ENCODE assay signal across 9 mouse cellular contexts in genomic region chr2:25177685-25178084, GRCm38 (mm10). TPM values are rescaled to one million over a fixed set of nuclear protein-coding genes. Genes with fewer than 3 reads are reported as not detected.
DNase-seq lines count a peak whose midpoint lies in the region; ATAC-seq and TF ChIP-seq lines count a peak whose summit lies in the region.
"Had no signal": no experiment of that assay in that cellular context is flagged by ENCODE, and none has a peak within 500 bp of the region (broad histone marks: within the 10 kb centered on the region; RNA-seq: fewer than 3 reads in every experiment).

No protein-coding gene starts in this region.

- 0 out of 2 replicates have a peak overlapping the region, but pooled peaks have one; percentile 4 for H3K4me2 ChIP-seq in forebrain, embryonic 16.5 days (ENCODE audit: low read length)
- peak overlapping the region; percentile 30; the same call in 1 of the 2 replicates for H3K4me2 ChIP-seq in stomach, embryonic 16.5 days (ENCODE audit: low read depth, low read length)

- ATAC-seq in forebrain, embryonic 16.5 days, result no peak
- 0 out of 2 replicates have a peak, but pooled peaks have one; percentile 6 for ATAC-seq in stomach, embryonic 16.5 days (ENCODE audit: insufficient read depth, low FRiP score)
- ATAC-seq in granulocyte monocyte progenitor cell, adult 5-6 weeks (replicated peaks; ENCODE audit: poor library complexity, severe bottlenecking), result no peak

- H3K9me3 ChIP-seq in forebrain, embryonic 16.5 days (ENCODE audit: control insufficient read depth, low read length), result no peaks in the 10 kb centered on the region
- H3K9me3 ChIP-seq in stomach, embryonic 16.5 days (replicated peaks; ENCODE audit: control insufficient read depth, low read length), result no peaks in the 10 kb centered on the region

- no peak for TF ChIP-seq CTCF in kidney, adult 2 months (conservative IDR thresholded peaks at IDR 0.05; ENCODE audit: insufficient read depth, insufficient read length, low read depth, low read length)

- peaks cover 50% of the 10 kb centered on the region for H3K4me1 ChIP-seq in forebrain, embryonic 16.5 days (replicated peaks; ENCODE audit: control insufficient read depth, insufficient read depth, low read length)
- H3K4me1 ChIP-seq in kidney, adult 2 months (ENCODE audit: control insufficient read depth, insufficient read depth, low read length), result peaks cover 32% of the 10 kb centered on the region
- peaks cover 36% of the 10 kb centered on the region for H3K4me1 ChIP-seq in stomach, embryonic 16.5 days (ENCODE audit: control insufficient read depth, insufficient read depth, low read length)

- peak overlapping the region; percentile 64 for H3K27ac ChIP-seq in forebrain, embryonic 16.5 days (ENCODE audit: low read length)
- peak overlapping the region; percentile 78 for H3K27ac ChIP-seq in kidney, adult 2 months (ENCODE audit: insufficient read depth, low read depth, low read length)
- H3K27ac ChIP-seq in stomach, embryonic 16.5 days (ENCODE audit: low read length), result peak overlapping the region; percentile 64

- no peaks in the 10 kb centered on the region for H3K27me3 ChIP-seq in forebrain, embryonic 16.5 days (replicated peaks; ENCODE audit: control insufficient read depth, insufficient read depth, low read length)
- H3K27me3 ChIP-seq in kidney, adult 2 months (replicated peaks; ENCODE audit: control insufficient read depth, insufficient read depth, low read length), result no peaks in the 10 kb centered on the region
- H3K27me3 ChIP-seq in stomach, embryonic 16.5 days (ENCODE audit: control insufficient read depth, insufficient read depth, low read length), result peaks cover 12% of the 10 kb centered on the region

- no peak overlapping the region for H3K4me3 ChIP-seq in forebrain, embryonic 16.5 days (replicated peaks; ENCODE audit: low read length)
- peak overlapping the region; percentile 17; the same call in 1 of the 2 replicates for H3K4me3 ChIP-seq in kidney, adult 2 months (ENCODE audit: insufficient read depth, low read depth, low read length)
- H3K4me3 ChIP-seq in stomach, embryonic 16.5 days (replicated peaks; ENCODE audit: low read length), result no peak overlapping the region

- no peak for TF ChIP-seq POLR2A in kidney, adult 2 months (IDR thresholded peaks at IDR 0.05; ENCODE audit: low read depth, low read length)

- no peaks in the 10 kb centered on the region for H3K36me3 ChIP-seq in forebrain, embryonic 16.5 days (ENCODE audit: control insufficient read depth, insufficient read depth)
- no peaks in the 10 kb centered on the region for H3K36me3 ChIP-seq in kidney, adult 2 months (ENCODE audit: control insufficient read depth, insufficient read depth, low read length)
- no peaks in the 10 kb centered on the region for H3K36me3 ChIP-seq in stomach, embryonic 16.5 days (ENCODE audit: control insufficient read depth, insufficient read depth, low read length)

- WGBS in forebrain, embryonic 16.5 days, result 0% methylated on average over 5 of the region's 6 CpGs
- 13% methylated on average over 6 of the region's 6 CpGs for WGBS in kidney, adult 2 months
- 10% methylated on average over 6 of the region's 6 CpGs for WGBS in stomach, embryonic 16.5 days

- DNase-seq in right cerebral cortex, postnatal 14 days, result peak; percentile 68
- DNase-seq in right cerebral cortex, postnatal 25 days, result no peak
- peak; percentile 79 for DNase-seq in kidney, adult 2 months
- DNase-seq in lung, postnatal 14 days, result peak; percentile 73
- DNase-seq in spleen, postnatal 36 days (ENCODE audit: low spot score in 2 of 2), result no peak

- H3K9ac ChIP-seq in forebrain, embryonic 16.5 days (replicated peaks; ENCODE audit: low read depth, low read length), result no peak overlapping the region
- peak overlapping the region; percentile 6; the same call in 1 of the 2 replicates for H3K9ac ChIP-seq in stomach, embryonic 16.5 days (ENCODE audit: low read length)

RNA-seq across cellular contexts. Expression of gene Nrarp, which starts 2.9 kb away (rescaled TPM):
- polyA plus RNA-seq in forebrain, embryonic 16.5 days (2015; fragmentation: Nextera tagmentation; extraction: Ambion mirVana), result 15.8 and 22.0 TPM in 2 replicates
- polyA plus RNA-seq in kidney, adult 2 months (2012; rRNA removed), result 5.7 and 7.8 TPM in 2 replicates
- 9.9 and 11.0 TPM in 2 replicates for polyA plus RNA-seq in stomach, embryonic 16.5 days (2015; fragmentation: Nextera tagmentation; extraction: Ambion mirVana)
- total RNA-seq in granulocyte monocyte progenitor cell, adult 5-6 weeks (2014; fragmentation: Nextera tagmentation), result 0.62 TPM in 1 of 2 replicates, not detected in the other
- 0.39 and 0.72 TPM in 2 replicates for total RNA-seq in granulocyte monocyte progenitor cell, adult 5-6 weeks (2017)

RNA-seq across cellular contexts. Expression of gene Tor4a, which starts 19.0 kb away (rescaled TPM):
- polyA plus RNA-seq in forebrain, embryonic 16.5 days (2015; fragmentation: Nextera tagmentation; extraction: Ambion mirVana), result 0.85 and 1.6 TPM in 2 replicates
- 21.8 and 26.9 TPM in 2 replicates for polyA plus RNA-seq in kidney, adult 2 months (2012; rRNA removed)
- 16.8 and 19.2 TPM in 2 replicates for polyA plus RNA-seq in stomach, embryonic 16.5 days (2015; fragmentation: Nextera tagmentation; extraction: Ambion mirVana)
- total RNA-seq in granulocyte monocyte progenitor cell, adult 5-6 weeks (2014; fragmentation: Nextera tagmentation), result 14.6 and 20.2 TPM in 2 replicates
- total RNA-seq in granulocyte monocyte progenitor cell, adult 5-6 weeks (2017), result 14.7 and 16.4 TPM in 2 replicates

RNA-seq across cellular contexts. Expression of gene Nelfb, which starts 33.6 kb away (rescaled TPM):
- 91.7 and 101 TPM in 2 replicates for polyA plus RNA-seq in forebrain, embryonic 16.5 days (2015; fragmentation: Nextera tagmentation; extraction: Ambion mirVana)
- 62.6 and 70.5 TPM in 2 replicates for polyA plus RNA-seq in kidney, adult 2 months (2012; rRNA removed)
- polyA plus RNA-seq in stomach, embryonic 16.5 days (2015; fragmentation: Nextera tagmentation; extraction: Ambion mirVana), result 102 and 109 TPM in 2 replicates
- total RNA-seq in granulocyte monocyte progenitor cell, adult 5-6 weeks (2014; fragmentation: Nextera tagmentation), result 58.5 and 79.5 TPM in 2 replicates
- 33.7 and 81.1 TPM in 2 replicates for total RNA-seq in granulocyte monocyte progenitor cell, adult 5-6 weeks (2017)

RNA-seq across cellular contexts. Expression of gene Stpg3, which starts 36.8 kb away (rescaled TPM):
- polyA plus RNA-seq in forebrain, embryonic 16.5 days (2015; fragmentation: Nextera tagmentation; extraction: Ambion mirVana), result not detected in 2 replicates
- 0.42 and 0.68 TPM in 2 replicates for polyA plus RNA-seq in kidney, adult 2 months (2012; rRNA removed)
- polyA plus RNA-seq in stomach, embryonic 16.5 days (2015; fragmentation: Nextera tagmentation; extraction: Ambion mirVana), result 0.06 TPM in 1 of 2 replicates, not detected in the other
- total RNA-seq in granulocyte monocyte progenitor cell, adult 5-6 weeks (2014; fragmentation: Nextera tagmentation), result not detected in 2 replicates
- not detected in 2 replicates for total RNA-seq in granulocyte monocyte progenitor cell, adult 5-6 weeks (2017)
- total RNA-seq: hematopoietic stem cell, adult 5-6 weeks had no signal

RNA-seq across cellular contexts. Expression of gene Fam166a, which starts 40.9 kb away (rescaled TPM):
- polyA plus RNA-seq in forebrain, embryonic 16.5 days (2015; fragmentation: Nextera tagmentation; extraction: Ambion mirVana), result not detected in 2 replicates
- 0.55 and 0.58 TPM in 2 replicates for polyA plus RNA-seq in kidney, adult 2 months (2012; rRNA removed)
- not detected in 2 replicates for polyA plus RNA-seq in stomach, embryonic 16.5 days (2015; fragmentation: Nextera tagmentation; extraction: Ambion mirVana)
- total RNA-seq in granulocyte monocyte progenitor cell, adult 5-6 weeks (2014; fragmentation: Nextera tagmentation), result not detected in 2 replicates
- total RNA-seq in granulocyte monocyte progenitor cell, adult 5-6 weeks (2017), result not detected in 2 replicates
- total RNA-seq: hematopoietic stem cell, adult 5-6 weeks had no signal

Comparison
In these comparisons a context has a peak if more than half of its experiments do, and no peak if none do; other contexts are left out.
1. DNase-seq: peak in right cerebral cortex, postnatal 14 days (single experiment), kidney, adult 2 months (single experiment) and lung, postnatal 14 days (single experiment); none in right cerebral cortex, postnatal 25 days (single experiment) and spleen, postnatal 36 days (0 of 2).
2. Peak in every context shown above with its lines, with median percentiles within 50 percentile points of each other: H3K27ac ChIP-seq.